Mouse (Mus musculus): ENCODE measurements around the gene 1700109H08Rik.

DNA sequence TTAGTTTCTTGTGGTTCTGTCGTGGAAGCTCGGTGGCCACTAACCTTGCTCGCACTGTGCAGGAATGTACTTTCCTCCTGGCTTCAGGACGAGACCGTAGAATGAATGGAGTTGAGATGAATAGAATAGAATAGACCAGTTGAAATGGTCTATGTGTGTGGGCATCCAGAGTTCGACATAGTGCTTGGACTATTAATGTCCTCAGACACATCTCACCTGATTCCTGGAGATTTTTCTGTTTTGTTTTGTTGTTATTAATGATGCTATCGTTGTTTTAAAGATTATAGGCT, 26.9 kb upstream of the 1700109H08Rik start:
- TF ChIP-seq CTCF (IDR thresholded peaks at IDR 0.05; ENCODE audit: extremely low read depth, insufficient read depth, low read length) (no peak), POLR2A (IDR thresholded peaks at IDR 0.05; ENCODE audit: extremely low read depth, insufficient read depth, low read length) (no peak)

All from cortical plate, adult 2 months (tissue).